Mouse (Mus musculus): ENCODE results near the gene Gm28308. TPM values are rescaled to one million over a fixed set of nuclear protein-coding genes. Genes with fewer than 3 reads are reported as not detected.

Gm28308 gene
- polyA plus RNA-seq, 1 experiment from 2014 or later = not detected

DNA sequence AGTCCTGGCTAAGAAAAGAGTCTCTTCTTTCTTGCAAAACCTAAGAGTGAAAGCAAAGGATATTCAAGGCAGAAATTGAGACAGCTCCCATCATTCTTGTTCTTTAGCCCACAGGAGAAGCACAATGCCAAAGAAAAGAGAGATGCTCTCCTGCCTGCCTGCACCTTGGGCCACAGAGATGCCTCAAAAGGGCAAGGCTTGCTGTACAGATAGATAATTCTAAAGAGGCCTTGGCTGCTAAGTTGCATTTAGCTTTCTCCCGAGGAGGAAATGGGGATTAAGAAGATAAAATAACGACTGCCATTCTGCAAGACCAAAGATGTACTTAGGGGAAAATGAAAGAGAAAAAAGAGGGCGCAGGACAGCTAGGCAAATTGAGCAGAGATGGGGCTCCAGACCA lies 33.8 kb upstream of the Gm28308 start:
- Histone ChIP-seq H3K4me1 (replicated peaks; ENCODE audit: control insufficient read depth, insufficient read depth, low read length) (no peaks in the 10 kb centered on the region), H3K27ac (no peak overlapping the region), H3K9me3 (ENCODE audit: control insufficient read depth, low read length) (no peaks in the 10 kb centered on the region), H3K4me3 (replicated peaks; ENCODE audit: low read length) (no peak overlapping the region), H3K27me3 (ENCODE audit: control insufficient read depth, insufficient read depth, low read length) (peaks cover 100% of the 10 kb centered on the region), H3K9ac (no peak overlapping the region), H3K4me2 (replicated peaks) (no peak overlapping the region), H3K36me3 (replicated peaks; ENCODE audit: control insufficient read depth, insufficient read depth) (no peaks in the 10 kb centered on the region)
- WGBS = 7% methylated on average over 3 of the region's 3 CpGs
- no peak for ATAC-seq (ENCODE audit: low FRiP score)
- no peak for DNase-seq (ENCODE audit: low spot score)

DNA sequence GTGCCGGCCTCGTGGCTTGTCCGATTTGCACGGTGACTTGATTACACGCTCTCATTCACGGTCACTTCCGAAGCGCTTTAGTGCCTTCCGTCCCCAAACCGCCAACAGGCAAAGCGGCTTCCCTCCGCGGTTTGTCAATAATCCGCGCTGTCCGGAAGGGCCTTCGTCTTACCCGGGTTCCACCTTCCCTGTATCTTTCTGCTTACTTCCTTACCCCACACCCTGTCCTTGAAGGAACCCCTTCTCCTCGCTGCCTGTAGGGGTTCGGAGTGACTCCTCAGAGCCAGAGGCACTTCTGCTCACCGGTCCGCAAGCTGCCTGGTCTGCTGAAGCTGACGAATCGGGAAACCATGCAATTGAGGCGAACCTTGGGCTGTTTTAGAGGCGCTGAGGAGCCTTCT lies 33.3 kb upstream of the Gm28308 start:
- Histone ChIP-seq H3K36me3 (replicated peaks; ENCODE audit: control insufficient read depth, insufficient read depth) (no peaks in the 10 kb centered on the region), H3K9me3 (ENCODE audit: control insufficient read depth, low read length) (no peaks in the 10 kb centered on the region), H3K27me3 (ENCODE audit: control insufficient read depth, insufficient read depth, low read length) (peaks cover 100% of the 10 kb centered on the region), H3K4me3 (replicated peaks; ENCODE audit: low read length) (no peak overlapping the region), H3K4me2 (replicated peaks) (no peak overlapping the region), H3K27ac (no peak overlapping the region), H3K9ac (no peak overlapping the region), H3K4me1 (replicated peaks; ENCODE audit: control insufficient read depth, insufficient read depth, low read length) (no peaks in the 10 kb centered on the region)
- ATAC-seq (ENCODE audit: low FRiP score) = no peak
- no peak for DNase-seq (ENCODE audit: low spot score)
- WGBS = under 1% methylated on average over 26 of the region's 26 CpGs

DNA sequence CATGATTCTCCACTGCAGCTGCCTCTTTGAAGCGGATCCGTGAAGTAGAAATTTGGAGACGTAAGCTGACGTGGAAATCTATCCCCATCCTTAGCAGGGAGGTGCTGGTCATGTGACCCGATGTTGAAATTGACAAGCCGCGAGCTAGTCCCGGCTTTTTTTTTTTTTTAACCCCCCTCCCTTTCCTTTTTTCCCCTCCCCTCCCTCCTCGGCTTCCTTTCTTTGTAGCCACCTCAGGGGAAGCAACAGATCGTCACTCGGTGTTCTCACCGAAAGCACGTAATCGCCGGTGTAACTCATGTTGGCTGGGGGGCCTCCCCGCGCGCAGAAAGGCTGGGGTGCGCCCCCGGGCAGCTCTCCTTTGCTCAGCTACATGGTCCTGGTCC lies 32.6 kb upstream of the Gm28308 start, which contains the start of gene Hoxa11:
Gene Hoxa11 (minus strand): TSS at position 54 of the 386 bp plus-strand sequence.
- under 1% methylated on average over 20 of the region's 20 CpGs for WGBS
- DNase-seq (ENCODE audit: low spot score) (no peak), ATAC-seq (ENCODE audit: low FRiP score) (no peak)
- Histone ChIP-seq H3K9me3 (ENCODE audit: control insufficient read depth, low read length) (no peaks in the 10 kb centered on the region), H3K36me3 (replicated peaks; ENCODE audit: control insufficient read depth, insufficient read depth) (no peaks in the 10 kb centered on the region), H3K9ac (no peak within 1 kb of the TSS), H3K27ac (no peak within 1 kb of the TSS), H3K27me3 (ENCODE audit: control insufficient read depth, insufficient read depth, low read length) (peaks cover 100% of the 10 kb centered on the region), H3K4me3 (replicated peaks; ENCODE audit: low read length) (no peak within 1 kb of the TSS), H3K4me1 (replicated peaks; ENCODE audit: control insufficient read depth, insufficient read depth, low read length) (no peaks in the 10 kb centered on the region), H3K4me2 (replicated peaks) (no peak within 1 kb of the TSS)

DNA sequence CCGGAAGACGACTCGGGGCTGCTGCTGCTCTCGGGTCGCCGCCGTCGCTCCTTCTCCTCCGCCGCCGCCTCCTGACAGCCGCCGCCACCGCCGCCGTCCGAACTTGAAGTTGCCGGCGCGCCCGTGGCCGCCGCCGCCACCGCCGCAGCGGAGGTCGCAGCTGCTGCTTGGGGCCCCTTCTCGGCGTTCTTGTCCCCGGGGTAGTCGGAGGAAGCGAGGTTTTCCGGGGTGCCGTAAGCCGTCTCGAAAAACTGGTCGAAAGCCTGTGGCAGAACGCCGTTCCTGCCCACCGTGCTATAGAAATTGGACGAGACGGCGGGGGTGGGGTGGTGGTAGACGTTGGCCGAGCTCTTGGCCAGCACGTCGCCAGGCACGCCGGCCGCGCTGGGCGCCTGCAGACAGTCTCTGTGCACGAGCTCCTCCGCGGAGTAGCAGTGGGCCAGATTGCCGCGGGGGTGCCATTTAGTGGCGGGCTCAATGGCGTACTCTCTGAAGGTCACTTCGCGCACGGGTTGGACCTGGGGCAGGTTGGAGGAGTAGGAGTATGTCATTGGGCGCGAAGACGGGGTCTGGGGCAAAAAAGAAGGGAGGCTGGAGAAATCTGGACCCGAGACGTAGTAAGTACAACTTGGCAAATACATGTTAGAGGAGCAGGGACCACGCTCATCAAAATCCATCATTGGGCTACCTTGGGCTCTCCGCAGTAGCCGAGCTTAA lies 32.1 kb upstream of the Gm28308 start:
- no peaks in the 10 kb centered on the region for H3K4me1 ChIP-seq (replicated peaks; ENCODE audit: control insufficient read depth, insufficient read depth, low read length)
- ATAC-seq (ENCODE audit: low FRiP score) (no peak), DNase-seq (ENCODE audit: low spot score) (no peak)
- H3K36me3 ChIP-seq (replicated peaks; ENCODE audit: control insufficient read depth, insufficient read depth) = no peaks in the 10 kb centered on the region
- H3K27ac ChIP-seq = no peak overlapping the region
- no peak overlapping the region for H3K4me3 ChIP-seq (replicated peaks; ENCODE audit: low read length)
- no peak overlapping the region for H3K4me2 ChIP-seq (replicated peaks)
- under 1% methylated on average over 69 of the region's 71 CpGs for whole genome bisulfite sequencing
- peaks cover 100% of the 10 kb centered on the region for H3K27me3 ChIP-seq (ENCODE audit: control insufficient read depth, insufficient read depth, low read length)
- no peak overlapping the region for H3K9ac ChIP-seq
- no peaks in the 10 kb centered on the region for H3K9me3 ChIP-seq (ENCODE audit: control insufficient read depth, low read length)

DNA sequence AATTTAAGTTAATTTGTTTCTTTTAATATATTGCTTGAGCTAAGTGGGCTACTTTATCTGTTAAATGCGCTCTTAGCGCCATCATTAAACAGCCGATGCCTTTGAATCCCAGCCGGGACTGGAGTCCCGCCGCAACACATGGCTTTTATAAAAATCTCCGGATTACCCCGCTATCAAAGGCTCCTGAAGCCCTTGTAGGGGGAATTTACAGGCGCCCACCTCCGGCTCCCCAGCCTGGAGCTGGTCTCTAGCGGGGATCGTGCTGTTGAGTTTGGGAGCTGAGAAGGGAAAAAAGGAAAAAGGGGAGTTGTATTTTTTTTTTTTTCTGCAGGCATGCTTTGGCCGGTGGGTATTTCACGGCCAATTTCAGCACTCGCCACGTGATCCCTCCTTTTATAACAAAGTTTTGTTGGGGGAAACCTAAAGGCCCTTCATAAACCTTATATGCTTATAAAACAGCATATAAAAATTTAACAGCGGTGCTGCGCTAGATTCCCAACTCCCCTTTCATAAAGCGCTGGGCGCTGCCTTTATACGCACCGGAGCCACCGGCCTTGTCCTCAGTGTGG lies 31.4 kb upstream of the Gm28308 start:
- WGBS = 2% methylated on average over 23 of the region's 23 CpGs
- Histone ChIP-seq H3K9me3 (ENCODE audit: control insufficient read depth, low read length) (no peaks in the 10 kb centered on the region), H3K36me3 (replicated peaks; ENCODE audit: control insufficient read depth, insufficient read depth) (no peaks in the 10 kb centered on the region), H3K4me1 (replicated peaks; ENCODE audit: control insufficient read depth, insufficient read depth, low read length) (no peaks in the 10 kb centered on the region), H3K27me3 (ENCODE audit: control insufficient read depth, insufficient read depth, low read length) (peaks cover 100% of the 10 kb centered on the region), H3K4me3 (replicated peaks; ENCODE audit: low read length) (no peak overlapping the region), H3K4me2 (replicated peaks) (no peak overlapping the region), H3K9ac (no peak overlapping the region), H3K27ac (no peak overlapping the region)
- DNase-seq (ENCODE audit: low spot score) = no peak
- ATAC-seq (ENCODE audit: low FRiP score) = no peak

DNA sequence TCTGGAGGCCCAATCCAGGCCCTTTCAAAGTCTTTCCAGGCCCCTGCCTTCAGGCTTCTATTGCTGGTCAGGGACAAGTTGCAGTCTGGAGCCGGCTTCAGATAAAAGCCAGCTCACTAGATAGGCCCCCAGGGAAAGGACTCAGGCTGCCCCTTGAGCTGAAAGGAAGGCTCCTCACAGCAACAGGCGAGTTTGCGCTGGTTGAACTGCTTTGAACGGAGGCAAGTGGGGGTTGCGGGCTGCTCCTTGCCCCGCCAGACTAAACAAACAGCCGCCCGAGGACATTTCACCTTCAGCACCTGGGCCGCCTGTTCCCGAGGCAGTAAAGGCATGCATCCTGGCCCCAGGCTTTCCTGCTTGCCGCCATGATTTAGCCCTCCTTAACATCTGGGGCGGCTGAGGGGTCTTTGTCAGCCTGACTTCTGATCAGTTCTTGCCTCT lies 30.6 kb upstream of the Gm28308 start:
- H3K9ac ChIP-seq = no peak overlapping the region
- DNase-seq (ENCODE audit: low spot score) (no peak), ATAC-seq (ENCODE audit: low FRiP score) (no peak)
- H3K4me1 ChIP-seq (replicated peaks; ENCODE audit: control insufficient read depth, insufficient read depth, low read length) = no peaks in the 10 kb centered on the region
- no peaks in the 10 kb centered on the region for H3K9me3 ChIP-seq (ENCODE audit: control insufficient read depth, low read length)
- H3K4me2 ChIP-seq (replicated peaks) = no peak overlapping the region
- H3K36me3 ChIP-seq (replicated peaks; ENCODE audit: control insufficient read depth, insufficient read depth) = no peaks in the 10 kb centered on the region
- H3K27ac ChIP-seq = no peak overlapping the region
- H3K27me3 ChIP-seq (ENCODE audit: control insufficient read depth, insufficient read depth, low read length) = peaks cover 100% of the 10 kb centered on the region
- H3K4me3 ChIP-seq (replicated peaks; ENCODE audit: low read length) = no peak overlapping the region
- 2% methylated on average over 12 of the region's 12 CpGs for WGBS

DNA sequence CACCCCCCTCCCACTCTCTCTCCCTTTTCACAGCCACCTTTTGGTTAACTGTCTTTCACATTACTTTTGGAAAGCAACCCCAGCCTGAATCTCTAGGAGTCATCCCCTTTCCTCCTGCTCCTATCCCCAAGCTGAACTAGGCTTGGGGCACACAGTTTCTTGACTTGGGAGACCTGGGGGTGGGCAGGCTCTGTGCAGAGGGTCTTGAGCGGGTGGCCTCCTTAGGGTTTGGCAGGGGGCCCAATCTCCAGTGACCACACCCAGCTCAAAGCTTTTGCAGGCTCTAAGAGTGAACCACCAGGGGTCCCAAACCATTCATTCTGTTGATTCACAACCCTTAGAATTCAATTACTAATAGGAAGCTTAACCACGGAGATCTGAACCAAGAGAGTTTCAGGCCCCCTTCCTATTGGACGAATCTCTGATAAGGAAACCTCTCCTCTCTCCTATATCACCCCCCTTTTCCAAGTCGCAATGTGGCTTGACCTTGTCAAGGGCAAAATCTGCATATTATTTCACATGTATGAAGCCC lies 29.7 kb upstream of the Gm28308 start:
- Histone ChIP-seq H3K4me2 (replicated peaks) (no peak overlapping the region), H3K4me3 (replicated peaks; ENCODE audit: low read length) (no peak overlapping the region), H3K36me3 (replicated peaks; ENCODE audit: control insufficient read depth, insufficient read depth) (no peaks in the 10 kb centered on the region), H3K27ac (no peak overlapping the region), H3K9me3 (ENCODE audit: control insufficient read depth, low read length) (no peaks in the 10 kb centered on the region), H3K4me1 (replicated peaks; ENCODE audit: control insufficient read depth, insufficient read depth, low read length) (no peaks in the 10 kb centered on the region), H3K9ac (no peak overlapping the region), H3K27me3 (ENCODE audit: control insufficient read depth, insufficient read depth, low read length) (peaks cover 100% of the 10 kb centered on the region)
- DNase-seq (ENCODE audit: low spot score) = no peak
- no peak for ATAC-seq (ENCODE audit: low FRiP score)
- 0% methylated on average over 4 of the region's 4 CpGs for WGBS

DNA sequence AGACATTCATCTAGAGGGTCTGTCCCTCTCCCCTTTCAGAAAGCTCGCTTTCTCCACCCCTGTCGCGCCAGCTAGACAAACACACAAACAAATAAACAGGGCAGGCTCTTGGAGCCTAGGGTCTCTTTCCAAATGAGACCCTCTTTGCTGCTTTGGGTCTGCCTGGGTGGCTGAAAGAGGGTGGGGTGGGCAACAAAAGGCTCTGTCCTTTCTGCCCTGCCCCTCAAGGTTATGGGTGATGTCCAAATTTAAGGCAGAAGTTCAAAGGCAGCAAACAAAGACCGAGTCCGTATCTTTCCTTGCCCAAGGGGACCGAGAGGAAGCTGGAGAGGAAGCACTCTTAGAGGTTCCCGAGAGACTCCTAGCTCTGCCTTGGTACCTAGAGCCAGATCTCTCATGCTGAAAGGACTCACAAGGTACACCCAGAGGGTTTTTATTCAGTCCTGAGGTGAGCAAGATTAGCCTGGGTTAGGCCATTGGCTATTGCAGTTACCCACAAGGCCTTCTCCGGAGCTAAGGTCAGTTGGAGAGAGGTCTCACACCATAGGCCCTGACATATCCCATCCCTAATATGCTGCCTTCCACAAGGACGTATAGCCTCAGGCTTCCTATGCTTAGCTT lies 28.0 kb upstream of the Gm28308 start:
- H3K27ac ChIP-seq = no peak overlapping the region
- H3K36me3 ChIP-seq (replicated peaks; ENCODE audit: control insufficient read depth, insufficient read depth) = no peaks in the 10 kb centered on the region
- DNase-seq (ENCODE audit: low spot score) (no peak), ATAC-seq (ENCODE audit: low FRiP score) (no peak)
- no peak overlapping the region for H3K4me2 ChIP-seq (replicated peaks)
- no peak overlapping the region for H3K9ac ChIP-seq
- 5% methylated on average over 9 of the region's 9 CpGs for WGBS
- no peak overlapping the region for H3K4me3 ChIP-seq (replicated peaks; ENCODE audit: low read length)
- H3K9me3 ChIP-seq (ENCODE audit: control insufficient read depth, low read length) = no peaks in the 10 kb centered on the region
- peaks cover 100% of the 10 kb centered on the region for H3K27me3 ChIP-seq (ENCODE audit: control insufficient read depth, insufficient read depth, low read length)
- no peaks in the 10 kb centered on the region for H3K4me1 ChIP-seq (replicated peaks; ENCODE audit: control insufficient read depth, insufficient read depth, low read length)

DNA sequence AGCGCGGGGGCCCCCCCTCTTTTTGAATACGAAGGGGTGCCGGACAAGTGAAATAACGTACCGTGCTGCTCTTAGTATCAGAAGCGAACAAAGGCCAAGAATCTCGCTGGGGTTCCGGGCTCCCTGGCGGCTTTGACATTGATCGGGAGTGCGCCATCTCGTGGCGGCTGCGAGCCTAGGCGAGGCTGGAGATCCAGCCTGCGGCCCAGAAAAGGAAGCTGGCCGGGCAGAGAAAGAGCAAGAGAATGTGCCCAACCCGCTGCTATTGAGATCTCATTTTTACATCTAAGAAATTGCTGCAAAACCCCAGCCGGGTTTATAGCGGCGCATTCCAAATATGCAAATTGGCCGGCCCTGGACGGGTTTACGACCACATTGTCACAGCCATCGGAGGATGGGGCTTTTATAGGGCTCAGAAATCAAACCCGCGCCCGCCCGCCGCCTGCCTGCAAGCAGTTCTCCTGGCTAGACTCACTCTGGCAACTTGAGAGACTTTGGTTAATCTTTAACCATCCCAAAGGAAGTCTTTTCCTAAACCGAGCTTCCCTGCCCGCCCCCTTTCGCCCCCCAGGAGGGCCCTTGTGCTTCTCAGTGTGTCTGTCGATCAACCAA lies 27.4 kb upstream of the Gm28308 start, which contains the start of gene Hoxa10:
Gene Hoxa10 (minus strand): TSS at position 466 of the 612 bp plus-strand sequence.
- 1% methylated on average over 35 of the region's 35 CpGs for WGBS
- Histone ChIP-seq H3K4me2 (replicated peaks) (no peak within 1 kb of the TSS), H3K9ac (no peak within 1 kb of the TSS), H3K27me3 (ENCODE audit: control insufficient read depth, insufficient read depth, low read length) (peaks cover 100% of the 10 kb centered on the region), H3K4me1 (replicated peaks; ENCODE audit: control insufficient read depth, insufficient read depth, low read length) (no peaks in the 10 kb centered on the region), H3K27ac (no peak within 1 kb of the TSS), H3K36me3 (replicated peaks; ENCODE audit: control insufficient read depth, insufficient read depth) (no peaks in the 10 kb centered on the region), H3K4me3 (replicated peaks; ENCODE audit: low read length) (no peak within 1 kb of the TSS), H3K9me3 (ENCODE audit: control insufficient read depth, low read length) (no peaks in the 10 kb centered on the region)
- DNase-seq (ENCODE audit: low spot score) (peak; percentile 70), ATAC-seq (ENCODE audit: low FRiP score) (no peak)
